In genomic region chr19:27828316-27828715, GRCm38 (mm10) we compare ENCODE assay signal across 21 mouse cellular contexts.
"Had no signal": no experiment of that assay in that cellular context is flagged by ENCODE, and none has a peak within 500 bp of the region (broad histone marks: within the 10 kb centered on the region; RNA-seq: fewer than 3 reads in every experiment).

No protein-coding gene starts in this region.

- H3K27ac ChIP-seq: kidney, embryonic 15.5 days; limb, embryonic 10.5 days; limb, embryonic 13.5 days; liver, embryonic 12.5 days; liver, embryonic 15.5 days; midbrain, embryonic 10.5 days; neural tube, embryonic 12.5 days; neural tube, embryonic 15.5 days; stomach, postnatal 0 days had no signal

- H3K36me3 ChIP-seq: liver, embryonic 12.5 days; liver, embryonic 15.5 days had no signal

- H3K4me3 ChIP-seq: kidney, embryonic 15.5 days; limb, embryonic 10.5 days; limb, embryonic 13.5 days; liver, embryonic 12.5 days; liver, embryonic 15.5 days; megakaryocyte, embryonic 14.5 days; midbrain, embryonic 10.5 days; neural tube, embryonic 12.5 days; neural tube, embryonic 15.5 days had no signal

- ATAC-seq: liver, embryonic 12.5 days had no signal

- H3K9me3 ChIP-seq: kidney, embryonic 15.5 days; limb, embryonic 10.5 days; limb, embryonic 13.5 days; liver, embryonic 12.5 days; liver, embryonic 15.5 days; megakaryocyte, embryonic 14.5 days; midbrain, embryonic 10.5 days; neural tube, embryonic 12.5 days; neural tube, embryonic 15.5 days had no signal

- H3K9ac ChIP-seq: kidney, embryonic 15.5 days; limb, embryonic 13.5 days; liver, embryonic 12.5 days; liver, embryonic 15.5 days; neural tube, embryonic 12.5 days; neural tube, embryonic 15.5 days had no signal

- DNase-seq: kidney, adult 8-10 months; kidney, postnatal 10 days; kidney, postnatal 36 days; liver; lung, adult 2 months; lung, postnatal 14 days; midbrain, embryonic 14.5 days; right cerebral cortex, adult 18-20 months; right cerebral cortex, postnatal 14 days; right cerebral cortex, postnatal 4 days; thymus, postnatal 25 days had no signal

- H3K4me1 ChIP-seq: kidney, embryonic 15.5 days; limb, embryonic 10.5 days; limb, embryonic 13.5 days; liver, embryonic 15.5 days; neural tube, embryonic 12.5 days; neural tube, embryonic 15.5 days had no signal

- H3K4me2 ChIP-seq: kidney, embryonic 15.5 days; limb, embryonic 13.5 days; liver, embryonic 12.5 days; liver, embryonic 15.5 days; neural tube, embryonic 12.5 days; neural tube, embryonic 15.5 days had no signal

- H3K27me3 ChIP-seq: kidney, embryonic 15.5 days; limb, embryonic 13.5 days; liver, embryonic 12.5 days; liver, embryonic 15.5 days; megakaryocyte, embryonic 14.5 days; neural tube, embryonic 12.5 days; neural tube, embryonic 15.5 days had no signal
